ENCODE assay signal across 13 mouse cellular contexts in genomic region chr1:82243260-82243825, GRCm38 (mm10). TPM values are rescaled to one million over a fixed set of nuclear protein-coding genes. Genes with fewer than 3 reads are reported as not detected.
A peak's percentile ranks its signal among the peaks of the same experiment; 100 is the strongest.
DNase-seq lines count a peak whose midpoint lies in the region; ATAC-seq lines count a peak whose summit lies in the region.
"Had no signal": no experiment of that assay in that cellular context is flagged by ENCODE, and none has a peak within 500 bp of the region (broad histone marks: within the 10 kb centered on the region; RNA-seq: fewer than 3 reads in every experiment).

No protein-coding gene starts in this region.

- peak; percentile 63 for ATAC-seq in forebrain, embryonic 13.5 days
- no peak for ATAC-seq in forebrain, embryonic 12.5 days (ENCODE audit: low FRiP score)
- no peak for ATAC-seq in erythroblast, adult 5-6 weeks (replicated peaks; ENCODE audit: low FRiP score, poor library complexity, severe bottlenecking)
- ATAC-seq: liver, embryonic 12.5 days had no signal

- no peak overlapping the region for H3K4me3 ChIP-seq in forebrain, embryonic 13.5 days
- no peak overlapping the region for H3K4me3 ChIP-seq in forebrain, embryonic 12.5 days (replicated peaks)
- H3K4me3 ChIP-seq: layer of hippocampus, adult 2 months; liver, embryonic 12.5 days; stomach, embryonic 15.5 days had no signal

- no peaks in the 10 kb centered on the region; the same call in 1 of the 2 replicates for H3K9me3 ChIP-seq in forebrain, embryonic 13.5 days (replicated peaks)
- no peaks in the 10 kb centered on the region for H3K9me3 ChIP-seq in forebrain, embryonic 12.5 days
- H3K9me3 ChIP-seq: liver, embryonic 12.5 days; stomach, embryonic 15.5 days had no signal

- H3K36me3 ChIP-seq in forebrain, embryonic 13.5 days (ENCODE audit: poor library complexity, severe bottlenecking): peaks cover 6% of the 10 kb centered on the region; the same call in 1 of the 2 replicates
- peaks cover 4% of the 10 kb centered on the region for H3K36me3 ChIP-seq in forebrain, embryonic 12.5 days (replicated peaks)
- H3K36me3 ChIP-seq: liver, embryonic 12.5 days; stomach, embryonic 15.5 days had no signal

- no peak overlapping the region for H3K27ac ChIP-seq in forebrain, embryonic 13.5 days
- no peak overlapping the region for H3K27ac ChIP-seq in forebrain, embryonic 12.5 days
- H3K27ac ChIP-seq: layer of hippocampus, adult 2 months; liver, embryonic 12.5 days; stomach, embryonic 15.5 days had no signal

- H3K9ac ChIP-seq in forebrain, embryonic 13.5 days: no peak overlapping the region
- no peak overlapping the region for H3K9ac ChIP-seq in forebrain, embryonic 12.5 days
- H3K9ac ChIP-seq: liver, embryonic 12.5 days; stomach, embryonic 15.5 days had no signal

- intact Hi-C loops in heart, postnatal 14 days (cut with DNase I): no loop called here

- WGBS in forebrain, embryonic 13.5 days: 71% methylated on average over 6 of the region's 6 CpGs
- WGBS in forebrain, embryonic 12.5 days: 84% methylated on average over 6 of the region's 6 CpGs

- peak; percentile 27 to 54 for DNase-seq in kidney, postnatal 25 days
- no peak for DNase-seq in kidney, adult 18-20 months
- peak; percentile 59 to 68 for DNase-seq in cerebellum, adult 18-20 months
- DNase-seq in heart, postnatal 14 days: peak; percentile 19 to 30
- DNase-seq in lung, adult 18-20 months: no peak

- H3K4me1 ChIP-seq in forebrain, embryonic 13.5 days: no peaks in the 10 kb centered on the region
- H3K4me1 ChIP-seq in forebrain, embryonic 12.5 days: 0 out of 2 replicates have a peak, but pooled peaks cover 3% of the 10 kb centered on the region
- H3K4me1 ChIP-seq: stomach, embryonic 15.5 days had no signal

- H3K4me2 ChIP-seq in forebrain, embryonic 13.5 days: no peak overlapping the region
- no peak overlapping the region for H3K4me2 ChIP-seq in forebrain, embryonic 12.5 days
- H3K4me2 ChIP-seq: liver, embryonic 12.5 days; stomach, embryonic 15.5 days had no signal

- H3K27me3 ChIP-seq in forebrain, embryonic 13.5 days: no peaks in the 10 kb centered on the region
- no peaks in the 10 kb centered on the region for H3K27me3 ChIP-seq in forebrain, embryonic 12.5 days
- H3K27me3 ChIP-seq: liver, embryonic 12.5 days; stomach, embryonic 15.5 days had no signal

RNA-seq across cellular contexts. Expression of gene Gm9747, which starts 10.4 kb away (rescaled TPM):
- 25.9 and 31.3 TPM in 2 replicates for polyA plus RNA-seq in forebrain, embryonic 13.5 days (2015; fragmentation: Nextera tagmentation; extraction: Ambion mirVana)
- 37.0 and 38.2 TPM in 2 replicates for polyA plus RNA-seq in forebrain, embryonic 12.5 days (2016; fragmentation: Nextera tagmentation; extraction: Ambion mirVana)
- not detected for total RNA-seq in heart, postnatal 14 days (2021)
- total RNA-seq in erythroblast, adult 5-6 weeks (2015; ENCODE audit: low replicate concordance): not detected in 2 replicates
- total RNA-seq in erythroblast, adult 5-6 weeks (2017; ENCODE audit: low replicate concordance): not detected in 2 replicates
- total RNA-seq: layer of hippocampus, adult 2 months; megakaryocyte-erythroid progenitor cell, adult 5-6 weeks had no signal
- polyA plus RNA-seq: cortical plate, adult 2 months had no signal

RNA-seq across cellular contexts. Expression of gene Irs1, which starts 47.9 kb away (rescaled TPM):
- polyA plus RNA-seq in forebrain, embryonic 13.5 days (2015; fragmentation: Nextera tagmentation; extraction: Ambion mirVana): 9.0 and 10.7 TPM in 2 replicates
- polyA plus RNA-seq in forebrain, embryonic 12.5 days (2016; fragmentation: Nextera tagmentation; extraction: Ambion mirVana): 17.8 and 18.3 TPM in 2 replicates
- 10 to 100 TPM; 37.5 to 38.0 TPM for total RNA-seq in heart, postnatal 14 days (2021)
- total RNA-seq in erythroblast, adult 5-6 weeks (2015; ENCODE audit: low replicate concordance): 0.42 TPM in 1 of 2 replicates, not detected in the other
- total RNA-seq in erythroblast, adult 5-6 weeks (2017; ENCODE audit: low replicate concordance): not detected in 2 replicates
- total RNA-seq: megakaryocyte-erythroid progenitor cell, adult 5-6 weeks had no signal

Comparison
In these comparisons a context has a peak if more than half of its experiments do, and no peak if none do; other contexts are left out.
1. DNase-seq: peak in kidney, postnatal 25 days (2 of 2), cerebellum, adult 18-20 months (2 of 2) and heart, postnatal 14 days (2 of 2); none in kidney, adult 18-20 months (single experiment) and lung, adult 18-20 months (0 of 2).
2. RNA of gene Irs1, which starts 47.9 kb away (total RNA-seq): 37.5 to 38.0 TPM in heart, postnatal 14 days; 0.42 TPM in erythroblast, adult 5-6 weeks; every median in the first group is over 10 times any median in the second.